Mouse (Mus musculus): ENCODE results near the gene Chrng. TPM values are rescaled to one million over a fixed set of nuclear protein-coding genes. Genes with fewer than 3 reads are reported as not detected.

The Chrng gene
- not detected for total RNA-seq (2021)
- long read RNA-seq, partial matches to known transcripts: 1 of 1 reads
- long read RNA-seq, other reads (novel, unspliced or antisense): 0 of 1 reads

DNA sequence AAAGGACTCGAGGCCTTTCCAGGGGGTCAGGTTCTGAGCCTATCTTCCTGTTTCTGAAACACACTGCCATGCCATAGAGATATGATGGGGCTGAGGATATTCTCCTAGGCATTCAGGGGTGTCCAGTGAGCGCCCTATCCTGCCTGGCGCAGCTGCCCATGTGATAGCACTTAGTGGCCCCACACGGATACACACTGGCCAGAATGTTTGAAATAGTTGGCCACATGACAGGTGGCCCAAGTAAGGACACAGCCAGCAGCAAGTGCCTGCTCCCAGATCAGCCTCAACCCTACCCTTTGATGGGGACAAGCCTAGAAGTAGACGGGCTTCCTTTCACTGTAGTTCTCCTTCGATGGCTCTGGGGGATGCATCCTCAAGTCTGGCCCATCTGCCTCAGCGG, at the start of gene Chrng:
TSS of gene Chrng (plus strand) at position 193 of the 400 bp plus-strand sequence.
- no peak for DNase-seq (ENCODE audit: low spot score in 2 of 2)

DNA sequence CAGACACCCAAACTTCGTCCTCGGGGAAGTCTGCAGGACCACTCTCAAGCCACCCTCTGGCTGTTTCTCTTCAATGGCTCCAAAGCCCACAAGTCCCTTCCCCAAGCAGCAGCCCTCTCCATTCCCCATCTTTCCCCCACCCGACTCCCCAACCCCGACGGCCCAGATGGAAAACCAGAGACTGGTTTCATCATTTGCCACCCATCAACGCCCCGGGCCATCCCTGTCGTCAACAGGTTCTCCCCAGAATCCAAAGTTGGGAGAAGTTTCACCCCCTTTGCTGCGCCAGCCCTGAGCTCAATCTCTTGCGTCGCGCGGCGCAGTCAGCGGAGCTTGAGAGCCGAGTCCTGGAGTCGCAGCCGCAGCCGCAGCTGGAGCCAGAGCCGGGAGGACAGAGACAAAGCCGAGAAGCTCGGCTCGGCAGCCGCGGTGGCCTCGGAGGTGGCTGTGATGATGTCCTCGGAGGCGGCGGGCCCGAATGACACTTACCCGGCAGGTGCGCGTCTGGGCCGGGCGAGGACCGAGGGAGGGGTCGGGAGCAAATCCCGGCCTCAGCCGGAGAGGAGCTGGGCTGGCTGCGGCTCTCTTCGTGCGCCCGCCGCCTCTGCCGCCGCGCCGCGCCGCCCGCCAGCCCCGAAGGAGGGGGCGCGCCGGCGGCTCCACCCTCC, 48.8 kb upstream of the Chrng start:
- no peak for DNase-seq (ENCODE audit: low spot score in 2 of 2)

DNA sequence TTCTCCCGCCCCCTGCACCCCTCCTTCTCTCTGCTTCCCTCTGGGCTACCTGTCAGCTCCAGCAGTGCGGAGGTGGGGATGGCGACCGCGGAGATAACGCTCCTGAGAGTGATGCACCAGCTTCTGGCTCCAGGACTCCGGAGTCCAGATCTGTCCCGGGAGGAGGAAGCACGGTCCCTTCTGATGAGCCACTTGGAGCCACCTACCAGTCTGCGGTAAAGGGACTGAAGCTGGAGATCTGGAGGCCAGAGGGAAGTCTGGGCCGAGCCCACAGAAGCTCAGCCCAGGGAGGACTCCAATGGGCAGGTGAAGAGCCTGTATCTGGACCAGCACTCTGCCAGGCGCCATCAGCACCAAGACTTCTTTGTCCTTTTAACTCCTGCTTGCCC, 48.3 kb upstream of the Chrng start, which contains the start of gene Ecel1:
TSS of gene Ecel1 (minus strand) at position 323 of the 389 bp plus-strand sequence.
- no peak for DNase-seq (ENCODE audit: low spot score in 2 of 2)

DNA sequence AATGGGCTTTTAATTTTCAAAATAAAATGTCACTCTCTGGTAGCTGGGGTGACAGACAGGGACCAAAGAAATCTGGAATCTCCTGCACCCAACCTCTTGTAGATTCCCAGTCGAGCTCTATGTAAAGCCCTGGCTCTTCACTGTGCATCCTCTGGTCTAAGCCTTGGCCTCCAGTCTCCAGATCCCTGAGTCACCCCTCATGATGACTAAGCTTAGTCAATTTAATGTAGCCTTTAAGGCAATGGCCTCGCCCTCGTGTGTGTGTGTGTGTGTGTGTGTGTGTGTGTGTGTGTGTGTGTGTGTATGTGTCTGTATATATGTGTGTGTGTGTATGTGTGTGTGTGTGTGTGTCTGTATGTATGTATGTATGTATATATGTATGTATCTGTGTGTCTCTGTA, 45.1 kb upstream of the Chrng start:
- no peak for DNase-seq (ENCODE audit: low spot score in 2 of 2)

DNA sequence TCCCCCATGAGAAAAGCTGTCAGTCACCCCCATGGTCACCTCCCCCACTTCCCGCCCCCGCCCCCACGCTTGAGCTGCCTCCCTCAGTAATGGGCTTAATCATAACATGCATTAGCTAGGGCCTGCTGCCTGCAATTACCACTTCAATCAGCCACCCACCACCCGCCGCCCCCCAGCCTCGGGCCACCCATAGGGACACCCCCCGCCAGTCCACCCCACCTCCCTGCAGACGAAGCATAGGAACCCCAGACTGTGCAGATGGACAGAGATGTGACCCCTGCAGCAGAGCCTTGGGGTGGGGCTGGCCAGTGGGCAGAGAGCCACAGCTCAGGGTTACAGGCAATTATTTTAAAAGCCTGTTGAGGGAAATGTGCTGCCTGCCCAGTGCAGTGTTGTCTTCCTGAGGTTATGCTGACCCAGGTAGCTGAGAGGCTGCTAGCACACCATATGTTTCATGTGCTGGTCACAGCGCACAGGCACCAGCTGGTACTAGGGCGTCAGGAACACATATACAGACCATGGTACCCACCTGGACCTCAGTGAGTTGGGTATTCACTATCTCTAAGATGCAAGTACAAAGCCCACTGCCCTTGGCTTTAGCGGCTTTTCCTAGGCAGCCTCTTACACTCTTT, 40.2 kb upstream of the Chrng start:
- DNase-seq (ENCODE audit: low spot score in 2 of 2): no peak

DNA sequence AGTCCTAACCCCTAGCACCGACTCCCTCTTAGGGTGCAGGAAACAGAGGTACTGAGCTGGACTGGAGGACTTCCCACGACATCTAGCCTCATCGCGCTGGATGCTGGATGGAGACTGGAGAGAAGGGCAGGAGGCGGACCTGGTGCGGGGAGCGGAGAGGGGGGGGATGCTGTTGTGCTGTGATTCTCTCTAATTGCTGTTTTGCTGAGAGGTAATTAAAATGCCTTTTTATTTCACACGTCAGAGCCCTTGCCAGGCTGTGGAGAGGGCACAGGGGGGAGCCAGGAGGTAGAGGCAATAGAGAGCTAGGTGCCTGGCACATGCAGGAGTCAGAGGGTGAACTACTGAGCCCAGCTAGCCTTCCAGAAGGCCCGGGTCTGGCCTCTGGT, 39.7 kb upstream of the Chrng start:
- no peak for DNase-seq (ENCODE audit: low spot score in 2 of 2)

DNA sequence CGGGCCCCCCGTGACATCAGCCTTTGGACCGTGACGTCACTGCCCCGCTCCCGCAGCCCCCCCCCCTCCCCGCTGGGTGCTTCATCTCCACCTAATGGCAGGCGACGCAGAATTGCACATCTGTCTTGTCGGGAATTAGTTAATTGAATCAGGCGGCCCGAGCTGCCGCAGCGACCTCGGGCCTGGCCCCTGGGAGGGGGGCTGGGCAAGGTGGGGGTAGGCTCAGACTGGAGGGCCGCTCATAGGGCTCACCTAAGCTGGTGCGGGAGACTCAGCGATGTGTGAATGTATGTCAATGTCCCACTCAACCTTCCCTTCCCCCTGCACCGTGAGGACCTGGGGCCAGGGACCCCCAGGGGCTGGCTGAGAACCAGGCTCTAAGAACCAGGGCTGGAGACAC, 34.0 kb upstream of the Chrng start:
- no peak for DNase-seq (ENCODE audit: low spot score in 2 of 2)

DNA sequence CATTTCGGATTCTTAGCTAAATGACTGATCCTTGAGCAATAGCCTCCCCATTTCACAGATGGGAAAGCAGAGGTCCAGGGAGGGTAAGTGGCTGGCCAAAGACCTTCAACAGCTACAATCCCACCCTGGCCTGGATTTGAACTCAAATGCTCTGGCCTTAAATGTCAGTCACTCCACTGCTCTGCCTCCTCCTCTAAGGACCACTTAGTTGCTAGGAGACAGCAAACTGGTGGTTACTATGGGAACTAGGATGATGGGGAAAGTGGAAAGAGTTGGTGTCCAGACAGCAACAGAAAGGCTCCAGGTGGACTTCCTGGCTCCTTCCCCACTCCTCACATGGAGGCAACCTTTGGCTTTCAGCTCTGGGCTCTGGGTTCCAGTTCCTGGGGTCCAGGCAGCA, 33.1 kb upstream of the Chrng start:
- no peak for DNase-seq (ENCODE audit: low spot score in 2 of 2)

DNA sequence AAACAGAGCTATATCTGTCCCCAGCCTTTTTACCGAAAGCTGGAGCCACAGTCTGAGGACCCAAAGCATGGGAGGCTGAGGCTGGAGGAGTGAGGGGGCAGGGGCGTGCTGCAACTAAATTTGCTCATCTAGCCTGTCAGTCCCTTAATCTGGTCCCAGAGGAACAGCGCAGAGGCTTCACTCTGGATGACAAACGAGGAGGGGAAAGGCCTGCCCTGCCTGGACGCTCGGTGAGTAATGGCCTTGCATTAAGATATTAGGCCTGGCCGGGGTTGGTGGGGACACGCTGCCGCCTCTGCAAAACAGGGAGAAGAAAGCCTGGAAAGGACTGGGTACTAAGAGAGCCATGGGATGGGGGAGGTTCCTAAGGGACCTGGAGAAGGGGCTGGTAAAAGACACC, 32.1 kb upstream of the Chrng start:
- no peak for DNase-seq (ENCODE audit: low spot score in 2 of 2)

DNA sequence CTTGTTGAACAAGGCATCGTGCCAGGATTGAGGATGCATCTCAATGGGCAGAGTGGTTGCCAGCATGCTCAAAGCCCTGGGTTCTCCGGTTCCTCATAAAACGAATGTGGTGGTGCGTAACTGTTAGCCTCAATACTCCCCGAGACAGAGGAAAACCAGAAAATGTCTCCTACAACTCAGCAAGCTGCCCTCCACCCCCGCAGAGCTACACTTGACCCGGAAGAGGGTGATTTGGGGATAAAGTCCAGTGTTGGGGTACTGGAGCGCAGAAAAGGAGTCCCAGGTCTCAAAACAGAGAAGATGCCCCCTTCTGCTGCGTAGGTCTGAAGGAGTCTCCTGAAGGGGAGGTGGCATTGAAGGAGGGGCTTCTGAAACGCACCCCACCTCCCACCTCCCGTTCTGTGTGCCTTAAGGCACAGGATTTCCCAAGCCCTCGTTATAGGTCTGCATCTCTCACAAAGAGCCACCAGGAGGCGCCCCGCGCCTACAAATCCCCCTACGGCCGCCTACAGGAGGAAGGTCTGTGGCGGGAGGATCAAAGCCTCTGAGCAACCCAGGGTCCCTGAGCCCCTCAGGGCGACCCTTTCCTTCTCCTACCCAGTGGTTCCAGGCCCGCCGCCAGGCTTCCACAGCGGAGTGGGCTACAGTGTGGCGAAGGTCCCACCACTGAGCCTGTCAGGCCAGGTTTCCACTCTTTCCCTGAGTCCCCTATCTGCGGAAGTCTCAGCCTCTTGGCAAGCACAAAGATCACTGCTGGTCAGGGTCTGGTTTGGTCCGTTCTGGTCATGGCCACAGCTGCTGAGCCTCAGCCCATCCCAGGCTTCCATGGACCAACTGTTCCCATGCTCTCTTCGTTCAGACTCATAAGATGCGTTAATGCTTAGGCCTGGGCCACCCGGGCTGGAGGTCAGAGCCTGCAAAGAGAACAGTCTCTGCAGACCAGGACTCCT, 30.2 kb upstream of the Chrng start:
- peak; percentile 74 to 77 for DNase-seq (ENCODE audit: low spot score in 2 of 2)

DNA sequence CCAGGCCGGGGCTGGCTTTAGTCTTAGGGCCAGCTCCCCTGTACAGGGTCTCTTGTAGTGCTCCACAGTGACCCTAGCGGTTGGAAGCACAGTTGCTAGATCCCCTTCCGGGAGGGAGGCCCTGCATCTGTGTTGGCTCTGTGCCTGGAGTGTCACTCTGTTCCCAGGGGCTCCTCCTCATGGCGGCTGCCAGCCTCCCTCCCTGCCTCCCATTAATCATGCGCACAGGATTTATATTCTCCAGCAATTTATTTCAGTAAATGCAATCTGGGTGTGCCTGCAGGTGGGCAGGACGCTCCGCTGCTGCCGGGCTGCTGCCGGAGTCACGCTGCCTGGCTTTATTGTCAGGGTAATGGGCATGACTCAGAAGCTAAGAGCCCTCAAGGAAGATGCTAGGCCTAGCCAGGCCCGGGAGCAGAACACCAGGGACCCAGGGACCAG, 28.6 kb upstream of the Chrng start:
- peak; percentile 77 to 79 for DNase-seq (ENCODE audit: low spot score in 2 of 2)

DNA sequence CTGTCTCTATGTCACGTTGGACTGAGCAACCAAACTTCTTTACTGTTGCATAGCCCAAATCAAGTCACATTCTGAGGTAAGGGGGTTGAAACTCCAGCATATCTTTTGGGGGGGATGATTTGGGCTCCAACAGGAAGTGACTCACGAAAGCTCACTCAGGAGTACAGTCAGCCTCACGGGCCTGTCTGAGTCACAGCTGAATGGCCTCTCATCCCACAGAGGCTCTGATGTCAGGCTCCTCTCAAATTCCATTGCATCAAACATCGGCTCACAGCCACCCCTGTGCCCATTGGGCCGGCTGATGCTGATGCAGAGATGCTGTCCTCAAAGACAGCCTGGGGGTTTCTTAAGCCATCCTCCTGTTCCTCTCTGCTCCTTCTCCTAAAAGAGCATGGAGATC, 23.6 kb upstream of the Chrng start:
- no peak for DNase-seq (ENCODE audit: low spot score in 2 of 2)

DNA sequence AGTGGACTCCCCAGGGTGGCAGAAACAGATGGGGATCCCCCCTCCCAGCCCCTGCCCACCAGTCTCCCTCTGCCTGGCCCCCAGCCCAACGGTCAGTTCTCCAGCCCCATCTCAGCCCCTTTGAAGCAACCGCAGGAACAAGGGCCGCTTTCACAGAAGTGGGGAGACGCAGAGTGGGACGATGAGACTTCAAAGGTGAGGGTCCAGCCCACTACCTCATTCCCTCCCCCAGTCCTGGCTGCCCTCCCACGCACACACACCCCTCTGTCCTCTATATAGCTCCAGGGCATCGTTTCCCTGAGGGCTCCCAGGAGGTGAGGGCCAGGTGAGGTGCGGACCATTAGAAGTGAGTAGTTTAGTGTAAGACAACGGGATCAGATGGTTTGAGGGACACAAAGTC, 21.4 kb upstream of the Chrng start, which contains the start of gene Prss56:
TSS of gene Prss56 (plus strand) at position 301 of the 400 bp plus-strand sequence.
- no peak for DNase-seq (ENCODE audit: low spot score in 2 of 2)

DNA sequence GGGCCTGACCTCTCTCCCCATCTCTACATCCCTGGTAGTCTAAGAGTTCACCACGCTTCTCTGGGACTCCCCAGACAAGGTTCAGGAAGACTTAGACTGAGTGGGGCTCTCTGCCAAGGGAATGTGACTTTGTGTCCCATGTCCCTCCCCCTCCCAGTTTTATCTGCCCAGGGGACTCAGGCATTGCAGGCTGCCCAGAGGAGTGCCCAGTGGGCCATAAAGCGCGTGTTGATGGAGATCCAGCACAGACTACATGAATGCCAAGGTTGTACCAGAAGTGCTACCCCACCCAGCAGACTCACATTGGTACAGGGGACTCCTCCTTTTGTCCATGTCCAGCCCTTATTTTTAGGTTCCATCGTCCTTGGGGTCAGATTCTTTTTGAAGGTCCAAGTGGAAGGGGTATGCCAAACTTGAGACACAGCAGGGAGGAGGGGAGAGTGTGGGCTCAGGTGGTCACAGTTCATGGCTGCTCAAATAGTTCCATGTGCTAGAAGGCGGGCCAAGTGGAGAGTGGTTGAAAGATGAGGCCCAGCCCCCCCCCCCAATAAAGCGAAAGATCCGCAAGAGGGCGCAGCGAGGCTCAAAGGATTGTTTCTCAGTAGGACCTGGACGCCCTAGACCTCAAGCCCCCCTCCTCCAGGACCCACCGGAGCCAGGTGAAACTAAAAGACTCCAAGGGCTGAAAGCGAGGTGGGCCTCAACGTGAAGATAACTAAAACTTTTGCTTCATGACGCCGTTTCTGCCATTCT, 20.3 kb upstream of the Chrng start:
- DNase-seq (ENCODE audit: low spot score in 2 of 2): no peak

DNA sequence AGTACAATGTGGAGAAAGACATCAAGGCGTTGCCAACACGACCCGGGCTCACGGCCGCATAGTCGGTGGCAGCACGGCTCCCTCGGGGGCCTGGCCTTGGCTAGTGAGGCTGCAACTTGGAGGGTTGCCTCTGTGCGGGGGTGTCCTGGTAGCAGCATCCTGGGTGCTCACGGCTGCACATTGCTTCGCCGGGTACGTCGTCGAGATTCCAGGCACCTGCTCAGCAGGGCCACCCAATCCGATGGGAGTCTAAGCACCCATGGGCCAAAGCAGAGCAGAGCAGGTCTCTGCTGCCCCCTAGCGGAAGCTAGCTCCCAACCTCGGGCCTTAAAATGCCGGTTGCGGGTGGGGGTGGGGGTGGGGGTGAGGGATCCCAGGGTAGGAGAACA, 19.7 kb upstream of the Chrng start:
- DNase-seq (ENCODE audit: low spot score in 2 of 2): peak; percentile 86

DNA sequence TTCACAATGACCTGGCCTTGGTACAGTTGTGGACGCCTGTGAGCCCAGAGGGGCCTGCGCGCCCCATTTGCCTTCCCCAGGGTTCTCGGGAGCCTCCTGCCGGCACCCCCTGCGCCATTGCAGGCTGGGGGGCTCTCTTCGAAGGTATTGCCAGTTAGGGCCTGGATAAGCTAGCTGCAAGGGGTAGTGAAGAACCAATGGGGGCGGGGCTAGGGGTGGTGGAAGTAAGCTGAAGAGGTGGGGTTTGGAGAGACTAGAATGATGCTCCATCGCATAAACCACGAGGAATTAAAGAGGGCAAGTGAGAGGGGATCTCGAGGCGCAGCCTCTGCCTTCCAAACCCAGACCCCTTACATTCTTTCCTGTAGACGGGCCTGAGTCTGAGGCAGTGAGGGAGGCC, 18.9 kb upstream of the Chrng start:
- no peak for DNase-seq (ENCODE audit: low spot score in 2 of 2)

DNA sequence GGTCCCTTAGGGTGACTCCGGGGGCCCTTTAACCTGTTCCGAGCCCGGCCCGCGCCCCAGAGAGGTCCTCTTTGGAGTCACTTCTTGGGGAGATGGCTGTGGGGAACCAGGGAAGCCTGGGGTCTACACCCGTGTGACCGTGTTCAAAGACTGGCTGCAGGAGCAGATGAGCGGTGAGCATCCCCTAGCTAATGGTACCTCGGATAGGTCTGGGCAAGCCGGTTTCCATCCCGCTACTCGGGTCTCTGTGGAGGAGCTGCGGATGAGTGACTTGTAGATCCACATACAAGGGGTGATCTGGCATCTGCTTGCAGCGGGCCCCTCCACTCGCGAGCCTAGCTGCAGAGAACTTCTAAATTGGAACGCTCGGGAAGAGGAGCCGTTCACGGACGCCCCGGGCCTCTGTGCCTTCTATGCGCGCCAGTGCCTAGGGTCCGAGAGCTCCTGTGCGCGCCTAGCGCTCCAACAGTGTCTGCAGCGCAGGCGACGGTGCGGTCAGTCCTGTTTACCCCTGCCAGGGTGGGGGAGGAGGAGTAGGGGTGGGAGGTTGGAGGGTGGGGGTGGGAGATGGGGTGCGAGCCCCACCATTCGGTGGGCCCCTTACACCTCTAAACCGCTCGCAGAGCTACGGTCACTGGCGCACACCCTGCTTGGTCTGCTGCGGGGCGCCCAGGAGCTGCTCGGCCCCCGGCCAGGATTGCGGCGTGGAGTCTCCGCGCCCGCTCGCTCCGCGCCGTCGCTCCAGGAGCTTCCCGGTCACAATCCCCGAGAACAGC, 18.0 kb upstream of the Chrng start:
- DNase-seq (ENCODE audit: low spot score in 2 of 2): no peak

DNA sequence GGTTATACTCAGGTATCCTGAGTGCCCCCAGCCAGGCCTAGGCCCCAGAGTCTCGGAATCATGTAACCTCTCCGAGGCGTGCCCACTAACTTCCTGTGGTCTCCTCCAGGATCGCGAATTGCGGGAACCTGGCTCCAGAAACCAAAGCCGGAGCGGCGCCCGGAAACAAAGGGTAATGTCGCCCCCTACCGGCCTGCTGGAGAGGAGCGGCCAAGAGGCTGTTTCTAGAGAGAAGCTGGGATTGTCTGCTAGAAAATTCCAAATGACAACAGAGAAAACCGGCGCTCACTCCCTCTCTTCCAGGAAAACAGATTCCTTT, 17.5 kb upstream of the Chrng start:
- DNase-seq (ENCODE audit: low spot score in 2 of 2): peak; percentile 83 to 84

DNA sequence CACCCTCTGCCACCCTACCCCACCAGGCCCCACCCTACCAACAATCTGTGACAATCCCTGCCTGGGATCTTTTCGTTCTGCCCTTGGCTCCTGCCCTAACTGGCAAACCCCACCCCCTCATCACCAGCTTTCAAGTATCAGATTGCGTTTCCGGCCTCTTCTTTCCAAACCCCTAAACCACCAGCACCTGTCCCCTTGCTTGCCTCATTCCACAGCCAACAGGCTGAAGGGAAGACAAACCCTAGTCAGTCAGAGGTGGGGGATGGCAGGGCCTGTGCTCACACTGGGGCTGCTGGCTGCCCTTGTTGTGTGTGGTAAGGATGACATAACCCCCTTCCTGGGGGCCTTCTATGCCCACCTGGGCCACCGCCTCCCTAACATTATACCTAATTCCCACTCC, 14.0 kb upstream of the Chrng start, which contains the start of gene Chrnd:
TSS of gene Chrnd (plus strand) at position 179 of the 400 bp plus-strand sequence.
- DNase-seq (ENCODE audit: low spot score in 2 of 2): no peak

DNA sequence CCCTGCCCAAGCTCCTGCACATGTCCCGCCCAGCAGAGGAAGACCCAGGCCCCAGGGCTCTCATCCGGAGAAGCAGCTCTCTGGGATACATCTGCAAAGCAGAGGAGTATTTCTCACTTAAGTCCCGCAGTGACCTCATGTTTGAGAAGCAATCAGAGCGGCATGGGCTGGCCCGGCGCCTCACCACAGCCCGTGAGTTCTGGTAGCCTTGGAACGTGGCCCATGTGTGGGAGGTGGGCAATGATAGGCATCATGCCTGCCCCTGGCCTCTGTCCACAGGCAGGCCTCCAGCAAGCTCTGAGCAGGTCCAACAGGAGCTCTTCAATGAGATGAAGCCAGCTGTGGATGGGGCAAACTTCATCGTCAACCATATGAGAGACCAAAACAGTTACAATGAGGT, 7.2 kb upstream of the Chrng start:
- no peak for DNase-seq (ENCODE audit: low spot score in 2 of 2)
